Mouse (Mus musculus) CH12.LX (cell line): Measurements from ENCODE around the gene Gm49396. TPM values are rescaled to one million over a fixed set of nuclear protein-coding genes. Genes with fewer than 3 reads are reported as not detected.

Source experiments
- DNase-seq: peaks from one replicate; pipeline ENCODE4 v3.0.0-alpha.2; 2013; ENCODE audit errors: extremely low read depth
- H3K27ac ChIP-seq: 2 replicates; pipeline ENCODE4 v1.5.1; 2012; ENCODE audit warnings: low read depth, mild to moderate bottlenecking, control low read depth, moderate library complexity; ENCODE audit not compliant: insufficient read depth
- H3K27me3 ChIP-seq: replicated peaks from 2 replicates; pipeline ENCODE3; 2012; ENCODE audit warnings: inconsistent platforms
- H3K36me3 ChIP-seq, 2 experiments: replicated peaks in 1 of 2; 2 replicates each; pipeline versions ENCODE3 to v1.6.1; 2012; ENCODE audit warnings: inconsistent platforms in 1 of 2, low read length in 1 of 2, mild to moderate bottlenecking in 1 of 2, mixed read lengths in 1 of 2, moderate library complexity in 1 of 2; ENCODE audit not compliant: control insufficient read depth in 1 of 2, insufficient read depth in 1 of 2
- H3K4me1 ChIP-seq, 2 experiments: 2 replicates each; pipeline ENCODE4 v1.6.1; 2012; ENCODE audit warnings: inconsistent platforms in 1 of 2, moderate library complexity in 1 of 2; ENCODE audit not compliant: insufficient read depth in 2 of 2, control insufficient read depth in 1 of 2
- H3K4me2 ChIP-seq: 2 replicates; pipeline ENCODE4 v1.6.1; 2012; ENCODE audit warnings: low read depth, mild to moderate bottlenecking, control low read depth; ENCODE audit not compliant: poor library complexity, insufficient read depth, severe bottlenecking
- H3K4me3 ChIP-seq, 3 experiments: fragments of 150-350 bp in 1 of 3; sonication (generic) in 1 of 3; replicated peaks in 1 of 3; 2 replicates each; pipeline versions ENCODE3 to v1.5.1; 2011 to 2012; ENCODE audit warnings: low read depth in 2 of 3, low read length in 2 of 3, mild to moderate bottlenecking in 2 of 3, moderate library complexity in 2 of 3, control low read depth in 1 of 3, improper control_type of control experiment in 1 of 3, inconsistent platforms in 1 of 3, mixed read lengths in 1 of 3; ENCODE audit not compliant: poor library complexity in 1 of 3
- H3K79me2 ChIP-seq: replicated peaks from 2 replicates; pipeline ENCODE4 v1.6.1; 2012; ENCODE audit warnings: mild to moderate bottlenecking, moderate library complexity; ENCODE audit not compliant: control insufficient read depth, poor library complexity, insufficient read depth, severe bottlenecking; ENCODE audit errors: extremely low read depth
- H3K9ac ChIP-seq: 2 replicates; pipeline ENCODE4 v1.6.1; 2012; ENCODE audit warnings: low read depth, mild to moderate bottlenecking, control low read depth, moderate library complexity; ENCODE audit not compliant: insufficient read depth
- H3K9me3 ChIP-seq: replicated peaks from 2 replicates; pipeline ENCODE3; 2012; ENCODE audit warnings: low read length, inconsistent platforms, mixed read lengths
- CHD1 ChIP-seq: IDR thresholded peaks from 2 replicates; pipeline ENCODE4 v1.6.1; 2012; ENCODE audit warnings: low read depth, low read length, improper control_type of control experiment, inconsistent platforms
- CHD2 ChIP-seq: IDR thresholded peaks from 2 replicates; pipeline ENCODE4 v1.6.1; 2011; ENCODE audit warnings: low read length, improper control_type of control experiment
- CTCF ChIP-seq, 2 experiments: IDR thresholded peaks in 1 of 2; conservative IDR thresholded peaks in 1 of 2; 2 replicates each; pipeline ENCODE4 v1.5.1; 2011 to 2012; ENCODE audit warnings: low read depth in 2 of 2, low read length in 2 of 2, improper control_type of control experiment in 1 of 2, inconsistent platforms in 1 of 2, mild to moderate bottlenecking in 1 of 2, moderate library complexity in 1 of 2
- ELF1 ChIP-seq: IDR thresholded peaks from 2 replicates; pipeline ENCODE4 v1.6.1; 2014; ENCODE audit warnings: low read depth, mild to moderate bottlenecking, inconsistent platforms, low read length, improper control_type of control experiment
- ETS1 ChIP-seq: conservative IDR thresholded peaks from 2 replicates; pipeline ENCODE4 v1.6.1; 2012; ENCODE audit warnings: low read depth, mild to moderate bottlenecking, inconsistent platforms, low read length, improper control_type of control experiment, moderate library complexity
- GABPA ChIP-seq: IDR thresholded peaks from 2 replicates; pipeline ENCODE4 v1.6.1; 2012; ENCODE audit warnings: low read depth, low read length, improper control_type of control experiment, inconsistent platforms; ENCODE audit not compliant: insufficient replicate concordance
- HCFC1 ChIP-seq: IDR thresholded peaks from 2 replicates; pipeline ENCODE4 v1.6.1; 2012; ENCODE audit warnings: low read depth, mild to moderate bottlenecking, inconsistent platforms, low read length, improper control_type of control experiment
- IRF4 ChIP-seq: IDR thresholded peaks from 2 replicates; pipeline ENCODE4 v1.6.1; 2014; ENCODE audit warnings: low read depth, mild to moderate bottlenecking, inconsistent platforms, low read length, improper control_type of control experiment
- KAT2A ChIP-seq: IDR thresholded peaks from 2 replicates; pipeline ENCODE4 v1.6.1; 2012; ENCODE audit warnings: low read length, improper control_type of control experiment, inconsistent platforms; ENCODE audit not compliant: insufficient replicate concordance
- MAZ ChIP-seq: IDR thresholded peaks from 2 replicates; pipeline ENCODE4 v1.6.1; 2012; ENCODE audit warnings: low read depth, mild to moderate bottlenecking, inconsistent platforms, low read length, improper control_type of control experiment, moderate library complexity
- MEF2A ChIP-seq: IDR thresholded peaks from 2 replicates; pipeline ENCODE4 v1.6.1; 2014; ENCODE audit warnings: low read depth, mild to moderate bottlenecking, inconsistent platforms, low read length, improper control_type of control experiment, borderline replicate concordance
- NELFE ChIP-seq: IDR thresholded peaks from 2 replicates; pipeline ENCODE4 v1.6.1; 2011; ENCODE audit warnings: low read depth, low read length, improper control_type of control experiment
- PAX5 ChIP-seq: IDR thresholded peaks from 2 replicates; pipeline ENCODE4 v1.6.1; 2012; ENCODE audit warnings: low read length, inconsistent platforms, mixed read lengths
- POLR2AphosphoS2 ChIP-seq: IDR thresholded peaks from 2 replicates; pipeline ENCODE4 v1.6.1; 2011; ENCODE audit warnings: low read depth, low read length, improper control_type of control experiment
- RAD21 ChIP-seq: IDR thresholded peaks from 2 replicates; pipeline ENCODE4 v1.6.1; 2011; ENCODE audit warnings: low read depth, mild to moderate bottlenecking, low read length, improper control_type of control experiment, moderate library complexity
- RCOR1 ChIP-seq: conservative IDR thresholded peaks from 2 replicates; pipeline ENCODE4 v1.6.1; 2012; ENCODE audit warnings: low read depth, mild to moderate bottlenecking, inconsistent platforms, low read length, improper control_type of control experiment
- SIN3A ChIP-seq: IDR thresholded peaks from 2 replicates; pipeline ENCODE4 v1.6.1; 2012; ENCODE audit warnings: low read length, improper control_type of control experiment, inconsistent platforms
- TBP ChIP-seq: conservative IDR thresholded peaks from 2 replicates; pipeline ENCODE4 v1.6.1; 2011; ENCODE audit warnings: low read depth, low read length, improper control_type of control experiment
- TCF12 ChIP-seq: IDR thresholded peaks from 2 replicates; pipeline ENCODE4 v1.6.1; 2014; ENCODE audit warnings: low read depth, mild to moderate bottlenecking, inconsistent platforms, low read length, improper control_type of control experiment
- UBTF ChIP-seq: IDR thresholded peaks from 2 replicates; pipeline ENCODE4 v1.6.1; 2012; ENCODE audit warnings: low read depth, mild to moderate bottlenecking, inconsistent platforms, low read length, improper control_type of control experiment, moderate library complexity
- USF2 ChIP-seq: conservative IDR thresholded peaks from 2 replicates; pipeline ENCODE4 v1.6.1; 2011; ENCODE audit warnings: low read depth, low read length, improper control_type of control experiment
- ZC3H11A ChIP-seq: IDR thresholded peaks from 2 replicates; pipeline ENCODE4 v1.6.1; 2012; ENCODE audit warnings: low read depth, mild to moderate bottlenecking, inconsistent platforms, low read length, improper control_type of control experiment
- ZKSCAN1 ChIP-seq: IDR thresholded peaks from 2 replicates; pipeline ENCODE4 v1.6.1; 2012; ENCODE audit warnings: low read depth, inconsistent platforms, low read length, improper control_type of control experiment, borderline replicate concordance
- ZMIZ1 ChIP-seq: IDR thresholded peaks from 2 replicates; pipeline ENCODE4 v1.6.1; 2012; ENCODE audit warnings: low read depth, mild to moderate bottlenecking, inconsistent platforms, low read length, improper control_type of control experiment
- dilution Hi-C: fragments of 300-500 bp; cut with MboI; formaldehyde crosslinking; loops from 2 replicates; pipeline ENCODE4 v1.14.3; 2020; ENCODE audit warnings: low sequenced_read_pairs; ENCODE audit not compliant: extremely low pct_unique_long_range_greater_than_20kb, extremely low pct_ligation_motif_present
- in situ Hi-C: fragments of 300-500 bp; cut with MboI; formaldehyde crosslinking; loops from 3 replicates; pipeline ENCODE4 v1.14.3; 2019; ENCODE audit warnings: low sequenced_read_pairs, low pct_ligation_motif_present, low pct_unique_long_range_greater_than_20kb, mixed read lengths
- polyA plus RNA-seq: library from polyadenylated mRNA; unstranded; fragments of >175 nt; gene quantifications from 2 replicates; pipeline ENCODE4 v1.2.1, GENCODE M21; 2012; ENCODE audit warnings: low read depth; ENCODE audit not compliant: insufficient read length
- total RNA-seq, 2 experiments: library from RNA; depleted of rRNA; stranded (reverse); fragments of 300-350 nt in 1 of 2; fragments of >200 nt in 1 of 2; gene quantifications; 2 replicates each; pipeline ENCODE4 v1.2.3; 2012 to 2014

Gm49396 gene
- total and polyA plus RNA-seq, 3 experiments, result 1.9 to 3.3 (median 2.7) TPM

GRCm38 (mm10) chr7:30526981-30527380 lies 36.2 kb upstream of the Gm49396 start:
- Histone ChIP-seq H3K9ac (no peak overlapping the region), H3K9me3 (no peaks in the 10 kb centered on the region), H3K4me3 (no peak overlapping the region), H3K27me3 (no peaks in the 10 kb centered on the region), H3K27ac (no peak overlapping the region), H3K4me1 (peaks cover 10 to 16% of the 10 kb centered on the region in 2 experiments), H3K4me2 (no peak overlapping the region), H3K36me3 (peaks cover 34 to 92% of the 10 kb centered on the region in 2 experiments), H3K79me2 (no peaks in the 10 kb centered on the region)
- in situ Hi-C loops, result no loop called here
- TF ChIP-seq RAD21 (no peak), MAZ (no peak), ZKSCAN1 (no peak), HCFC1 (no peak), ZC3H11A (no peak), POLR2AphosphoS2 (no peak), UBTF (no peak)
- DNase-seq, result no peak
- dilution Hi-C loops, result no loop called here

DNA sequence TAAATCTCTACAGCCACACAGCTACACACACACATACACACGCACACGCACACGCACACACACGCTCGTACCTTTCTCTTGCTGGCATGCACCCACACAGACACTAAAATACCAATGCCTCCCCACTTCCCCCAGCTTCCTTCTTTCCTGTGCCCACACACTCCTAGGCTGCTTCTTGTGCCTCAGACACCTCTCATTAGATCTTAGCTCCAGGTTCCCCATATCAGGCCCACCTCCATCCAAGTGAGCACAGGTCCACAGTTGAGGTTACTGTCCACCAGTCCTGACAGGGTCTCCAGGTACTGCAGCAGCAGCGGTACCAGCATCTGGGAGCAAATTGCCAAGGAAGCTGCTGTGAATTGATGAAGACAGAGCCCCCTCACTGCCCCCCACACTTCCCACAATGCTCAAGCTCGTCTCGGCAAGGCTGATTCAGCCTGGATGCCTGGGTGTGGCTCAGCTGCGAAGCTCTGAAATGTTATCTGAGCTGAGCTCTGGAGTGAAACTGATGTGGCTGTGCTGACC lies 31.8 kb upstream of the Gm49396 start:
- no peak overlapping the region for H3K9ac ChIP-seq
- H3K79me2 ChIP-seq, result no peaks in the 10 kb centered on the region
- in situ Hi-C loops, result no loop called here
- H3K27ac ChIP-seq, result no peak overlapping the region
- H3K4me2 ChIP-seq, result no peak overlapping the region
- no peak overlapping the region for H3K4me3 ChIP-seq
- H3K27me3 ChIP-seq, result no peaks in the 10 kb centered on the region
- TF ChIP-seq ETS1 (no peak), HCFC1 (no peak), POLR2AphosphoS2 (no peak), ELF1 (no peak), MAZ (no peak), CHD1 (no peak), USF2 (no peak), ZMIZ1 (no peak), TCF12 (no peak), IRF4 (no peak), PAX5 (no peak), GABPA (no peak), RCOR1 (no peak), CTCF (conservative IDR thresholded peaks at IDR 0.05 in 1 of 2, IDR thresholded peaks at IDR 0.05 in 1 of 2; ENCODE audit: low read depth in 2 of 2, low read length in 2 of 2) (no peak), MEF2A (no peak), CHD2 (no peak), KAT2A (no peak), TBP (no peak), SIN3A (no peak), NELFE (no peak)
- dilution Hi-C loops, result no loop called here
- no peaks in the 10 kb centered on the region for H3K9me3 ChIP-seq
- DNase-seq, result no peak
- peaks cover 29 to 68% of the 10 kb centered on the region in 2 experiments for H3K36me3 ChIP-seq
- H3K4me1 ChIP-seq, result peaks cover 4 to 14% of the 10 kb centered on the region in 2 experiments
